Mouse (Mus musculus): ENCODE measurements around the gene Ddrgk1.

Ddrgk1 gene

DNA sequence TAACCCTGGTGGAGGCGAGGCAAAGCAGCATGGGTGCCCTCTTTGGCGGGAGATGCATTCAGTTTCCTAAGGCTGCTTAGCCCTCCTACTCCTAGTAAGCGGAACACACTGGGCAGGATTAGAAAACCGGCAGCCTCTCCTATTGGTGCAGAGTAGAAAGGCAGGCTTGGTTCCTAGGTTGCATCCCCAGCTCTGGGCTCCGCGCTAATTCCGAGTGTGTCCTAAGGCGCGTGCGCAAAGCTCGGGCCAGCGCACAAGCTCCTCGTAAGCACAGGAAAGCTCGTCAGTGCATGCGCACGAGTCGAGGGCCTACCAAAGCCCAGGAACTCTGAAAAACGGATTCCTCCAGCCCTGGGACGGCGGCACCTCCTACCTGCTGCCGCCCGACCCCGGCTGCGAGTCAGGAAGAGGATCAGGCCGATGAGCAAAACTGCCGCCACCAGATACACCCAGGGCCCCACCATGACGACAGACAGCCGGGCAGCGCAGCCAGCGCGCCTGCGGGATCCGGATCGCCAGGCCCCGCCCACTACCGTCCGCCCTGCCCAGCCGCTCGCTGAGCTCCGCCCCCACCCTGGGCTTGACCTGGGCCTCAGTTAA is at the start of gene Ddrgk1:
Gene Ddrgk1, minus strand, starts transcription at position 558 of the 600 bp plus-strand sequence.
- peak; percentile 94 for DNase-seq (ENCODE audit: low read depth, low spot score)

DNA sequence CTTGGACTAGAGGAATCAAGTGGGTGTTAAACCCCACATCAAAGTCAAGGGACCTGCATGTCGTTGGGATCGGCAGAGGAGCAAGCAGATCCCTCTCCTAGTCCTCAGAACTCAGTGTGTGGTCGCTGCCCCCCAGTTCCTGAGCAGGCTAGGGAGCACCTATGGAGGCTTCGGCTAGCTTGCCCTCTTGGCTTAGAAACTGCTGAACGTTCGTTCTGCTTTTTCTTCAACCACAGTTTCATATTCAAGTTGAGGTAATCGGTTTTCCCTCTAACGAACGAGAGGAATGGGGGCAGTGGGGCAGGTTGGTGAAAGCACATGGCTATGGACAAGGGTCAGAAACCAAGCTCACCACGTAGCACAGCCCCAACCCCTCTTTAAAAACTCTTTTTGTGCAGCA is 42.6 kb upstream of the Ddrgk1 start:
- DNase-seq (ENCODE audit: low read depth, low spot score) = no peak

DNA sequence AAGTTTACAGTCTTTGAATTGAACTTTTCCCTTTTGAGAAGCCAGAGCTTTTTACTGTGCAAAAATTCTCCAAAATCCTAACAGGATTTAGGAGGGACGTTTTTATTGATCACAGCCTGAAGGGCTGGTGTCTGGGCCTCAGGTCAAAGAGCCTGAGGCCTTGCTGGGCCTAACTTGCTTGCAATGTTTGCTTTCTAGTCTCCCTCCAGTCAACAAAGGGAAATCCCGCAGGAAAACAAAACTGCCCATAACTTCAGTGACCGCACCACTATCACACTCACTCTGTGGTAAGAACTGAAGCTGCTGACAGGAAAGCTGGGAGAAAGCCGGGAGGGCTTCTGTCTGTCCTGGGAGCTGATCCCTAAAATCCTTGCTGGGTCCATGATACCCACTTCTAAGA is 42.1 kb upstream of the Ddrgk1 start:
- DNase-seq (ENCODE audit: low read depth, low spot score) = no peak

DNA sequence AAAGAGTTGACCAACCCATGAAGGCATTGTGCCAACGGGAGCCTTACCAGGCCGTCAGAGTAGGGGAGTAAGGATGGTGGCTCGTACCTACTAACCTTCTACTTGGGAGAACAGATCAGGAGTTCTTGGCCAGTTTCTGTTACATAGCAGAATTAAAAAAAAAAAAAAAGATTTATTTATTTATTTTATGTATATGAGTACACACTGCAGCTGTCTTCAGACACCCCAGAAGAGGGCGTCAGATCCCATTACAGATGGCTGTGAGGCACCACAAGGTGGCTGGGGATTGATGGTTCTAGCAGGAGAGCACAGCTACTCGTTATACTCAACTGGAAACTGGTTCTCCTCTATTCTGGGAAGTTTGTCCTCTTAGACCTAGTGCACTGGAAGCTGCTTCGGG is 40.7 kb upstream of the Ddrgk1 start:
- DNase-seq (ENCODE audit: low read depth, low spot score) = no peak

GRCm38 (mm10) chr2:130704040-130705001 is 39.9 kb upstream of the Ddrgk1 start:
- DNase-seq (ENCODE audit: low read depth, low spot score) = no peak

- no peak for DNase-seq (ENCODE audit: low read depth, low spot score)
These were observed 33.4 kb upstream of the Ddrgk1 start for GRCm38 (mm10) chr2:130697821-130698266.

- DNase-seq (ENCODE audit: low read depth, low spot score) = peak; percentile 59
These were observed 32.8 kb upstream of the Ddrgk1 start, which contains the start of gene Slc4a11 for GRCm38 (mm10) chr2:130697153-130697810. TSS of gene Slc4a11 (minus strand) at chr2:130697519.

- DNase-seq (ENCODE audit: low read depth, low spot score) = peak; percentile 48
These were observed 32.3 kb upstream of the Ddrgk1 start for GRCm38 (mm10) chr2:130696700-130697152.

- DNase-seq (ENCODE audit: low read depth, low spot score) = no peak
These were observed 29.1 kb upstream of the Ddrgk1 start for GRCm38 (mm10) chr2:130693563-130693962.

DNA sequence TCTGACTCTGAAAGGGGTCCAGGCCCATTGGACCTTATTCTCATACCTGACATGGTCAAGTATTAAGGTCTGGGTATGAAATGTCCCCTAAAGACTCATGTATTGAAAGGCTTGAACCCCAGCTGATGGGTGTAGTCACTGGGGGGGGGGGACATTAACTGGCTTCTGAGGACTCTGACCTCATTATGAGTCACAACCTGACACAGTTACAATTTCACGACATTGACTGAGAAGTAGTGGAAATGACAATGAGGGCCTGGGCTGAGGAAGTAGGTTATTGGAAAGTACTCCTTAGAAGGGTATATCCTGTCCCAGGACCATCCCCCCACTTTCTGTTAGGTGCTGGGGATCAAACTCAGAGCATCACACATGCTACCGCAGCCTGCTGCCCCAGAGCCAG is 24.6 kb upstream of the Ddrgk1 start:
- DNase-seq (ENCODE audit: low read depth, low spot score) = no peak

DNA sequence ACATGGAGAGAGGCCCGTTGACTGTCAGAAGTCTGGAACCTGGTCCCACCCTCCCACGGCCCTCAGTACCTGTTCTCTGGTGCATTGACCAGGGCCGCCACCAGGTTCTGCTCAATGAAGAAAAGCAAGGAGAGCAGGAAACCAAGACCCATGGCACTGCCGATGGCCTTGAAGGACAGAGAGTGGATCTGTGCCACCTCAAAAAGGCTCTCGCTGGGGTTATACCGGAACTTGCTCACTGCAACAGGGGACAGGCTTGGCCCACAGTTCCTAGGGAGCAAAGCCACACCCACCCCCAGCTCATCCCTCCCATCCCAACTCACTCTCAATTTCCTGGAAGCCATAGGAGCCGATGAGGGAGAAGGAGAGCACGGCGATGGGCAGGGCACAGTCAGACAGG is 21.0 kb upstream of the Ddrgk1 start:
- no peak for DNase-seq (ENCODE audit: low read depth, low spot score)

DNA sequence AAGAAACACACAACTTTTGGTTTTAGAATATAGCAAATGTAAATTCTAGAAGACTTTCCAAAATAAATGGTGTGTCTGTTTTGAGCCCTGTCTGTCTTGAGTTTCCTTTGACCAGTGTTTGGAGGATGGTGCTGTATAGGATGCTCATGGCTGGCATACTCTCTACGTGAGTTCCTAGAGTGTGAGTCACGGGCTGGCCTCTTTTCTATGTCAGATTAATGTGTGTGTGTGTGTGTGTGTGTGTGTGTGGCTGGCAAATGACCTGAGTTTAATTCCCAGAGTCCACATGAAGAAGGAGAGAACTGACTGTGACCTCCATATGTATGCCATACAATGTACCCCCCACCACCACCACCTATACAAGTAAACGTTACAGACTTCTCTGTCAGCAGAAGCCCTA is 17.1 kb upstream of the Ddrgk1 start:
- no peak for DNase-seq (ENCODE audit: low read depth, low spot score)

GRCm38 (mm10) chr2:130679899-130680298 is 15.4 kb upstream of the Ddrgk1 start:
- DNase-seq (ENCODE audit: low read depth, low spot score) = no peak

GRCm38 (mm10) chr2:130679154-130679553 is 14.7 kb upstream of the Ddrgk1 start:
- no peak for DNase-seq (ENCODE audit: low read depth, low spot score)

GRCm38 (mm10) chr2:130677211-130677610 is 12.8 kb upstream of the Ddrgk1 start:
- no peak for DNase-seq (ENCODE audit: low read depth, low spot score)

DNA sequence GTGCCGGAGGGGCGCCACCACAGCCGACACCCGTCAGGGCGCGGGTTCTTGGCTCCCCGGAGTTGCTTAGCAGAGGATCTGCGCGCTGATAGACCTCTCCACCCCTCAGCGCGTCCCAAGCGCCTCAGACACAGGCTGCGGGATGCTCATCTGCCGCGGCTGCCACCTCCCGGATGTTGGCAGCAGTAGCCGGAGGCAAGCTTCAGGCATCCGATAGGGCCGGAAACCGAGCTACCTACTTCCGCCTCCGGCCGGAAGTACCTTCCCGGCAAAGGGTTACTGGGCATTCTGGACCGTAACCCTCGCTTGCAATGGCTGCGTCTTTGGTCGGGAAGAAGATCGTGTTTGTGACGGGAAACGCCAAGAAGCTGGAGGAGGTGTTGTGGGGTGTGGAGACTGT is 3.1 kb upstream of the Ddrgk1 start, which contains the start of gene Itpa:
Gene Itpa, plus strand, starts transcription at position 52 of the 400 bp plus-strand sequence.
- DNase-seq (ENCODE audit: low read depth, low spot score) = peak; percentile 92

DNA sequence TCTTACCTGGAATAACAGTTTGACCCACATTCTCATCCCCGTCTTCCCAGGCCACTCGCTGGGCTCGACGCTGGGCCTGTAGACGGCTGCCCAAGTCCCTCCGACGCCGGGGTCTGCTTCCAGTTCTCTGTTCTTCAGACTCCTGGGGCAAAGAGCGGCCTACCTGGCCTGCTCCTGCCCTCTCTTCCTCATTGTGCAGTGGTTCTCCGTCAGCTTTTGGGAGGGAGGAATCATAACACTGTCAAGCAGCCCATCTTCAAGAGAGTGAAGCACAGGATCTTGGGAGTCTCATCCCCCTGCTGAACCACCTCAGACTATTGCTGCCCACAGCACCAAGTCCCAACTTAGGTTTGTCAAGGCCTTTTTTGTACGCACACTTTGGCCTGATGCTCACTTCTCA is 1.1 kb downstream of the Ddrgk1 start:
- no peak for DNase-seq (ENCODE audit: low read depth, low spot score)

DNA sequence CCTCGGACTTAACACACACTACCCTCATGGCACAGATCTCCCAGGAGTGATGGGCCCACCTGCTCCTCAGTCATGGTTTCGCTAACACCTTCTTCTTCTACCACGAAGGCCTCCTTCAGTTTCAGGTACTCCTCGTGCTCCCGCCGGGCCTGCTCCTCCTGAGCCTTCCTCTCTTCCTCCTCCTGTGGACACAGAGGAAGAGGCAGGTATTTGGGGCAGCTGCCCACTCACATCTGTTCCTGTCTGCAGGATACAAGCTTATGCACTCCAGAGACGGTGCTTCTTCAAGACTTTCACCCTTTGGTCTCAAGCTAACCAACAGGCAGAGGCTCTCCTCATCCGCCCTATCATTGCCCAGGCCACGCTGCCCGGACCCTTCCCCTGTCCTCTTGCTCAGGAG is 5.9 kb downstream of the Ddrgk1 start:
- DNase-seq (ENCODE audit: low read depth, low spot score) = no peak

GRCm38 (mm10) chr2:130657541-130657940 is 6.9 kb downstream of the Ddrgk1 start:
- DNase-seq (ENCODE audit: low read depth, low spot score) = no peak

DNA sequence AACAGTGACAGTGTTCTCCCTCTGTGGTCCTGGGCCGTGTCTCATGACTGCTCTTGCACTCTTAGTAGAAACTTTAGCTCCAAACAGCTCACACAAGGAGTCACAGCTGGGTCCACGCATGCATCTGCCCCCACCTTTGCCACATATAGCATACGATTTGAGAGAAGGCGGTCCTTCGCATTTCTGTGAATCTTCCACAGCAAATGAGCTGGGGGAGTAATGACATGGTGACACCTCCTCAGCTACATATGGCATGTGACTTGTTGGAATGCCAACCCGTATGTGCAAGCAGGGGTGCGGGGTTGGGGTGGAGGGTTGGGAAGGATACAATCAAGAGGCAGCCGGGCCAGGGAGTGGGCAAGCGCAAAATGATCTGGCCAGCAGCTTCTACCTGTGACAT is 7.9 kb downstream of the Ddrgk1 start:
- DNase-seq (ENCODE audit: low read depth, low spot score) = no peak

DNA sequence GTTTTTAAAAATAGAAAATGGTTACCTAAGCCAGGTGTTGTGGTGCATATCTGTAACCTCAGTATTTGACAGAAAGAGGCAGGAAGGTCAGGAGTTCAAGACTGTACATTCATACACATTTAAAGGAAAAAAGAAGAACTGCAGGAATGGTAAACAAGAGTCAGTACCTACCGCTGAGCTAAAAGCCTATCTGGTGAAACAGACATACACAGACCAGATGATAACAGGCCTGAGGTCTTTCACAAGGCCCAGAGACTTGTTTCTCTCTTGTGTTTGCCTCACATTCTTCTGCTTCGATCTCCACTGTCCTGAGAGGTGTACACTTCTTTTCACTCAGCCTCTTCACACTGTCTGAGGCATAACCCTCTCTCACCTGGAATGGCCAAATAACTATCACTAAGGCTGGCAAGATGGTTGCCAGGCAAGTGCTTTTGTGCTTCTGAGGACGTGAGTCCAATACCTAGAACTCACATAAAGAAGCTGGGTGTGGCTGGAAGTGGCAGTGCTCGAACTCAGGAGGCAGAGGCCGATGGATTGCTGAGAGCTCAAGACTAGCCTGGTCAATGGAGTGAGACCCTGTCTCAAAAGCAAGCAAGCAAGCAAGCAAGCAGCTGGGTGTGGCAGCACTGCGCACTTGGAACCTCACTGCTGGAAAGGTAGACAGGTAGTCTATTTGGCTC is 8.7 kb downstream of the Ddrgk1 start:
- DNase-seq (ENCODE audit: low read depth, low spot score) = no peak

DNA sequence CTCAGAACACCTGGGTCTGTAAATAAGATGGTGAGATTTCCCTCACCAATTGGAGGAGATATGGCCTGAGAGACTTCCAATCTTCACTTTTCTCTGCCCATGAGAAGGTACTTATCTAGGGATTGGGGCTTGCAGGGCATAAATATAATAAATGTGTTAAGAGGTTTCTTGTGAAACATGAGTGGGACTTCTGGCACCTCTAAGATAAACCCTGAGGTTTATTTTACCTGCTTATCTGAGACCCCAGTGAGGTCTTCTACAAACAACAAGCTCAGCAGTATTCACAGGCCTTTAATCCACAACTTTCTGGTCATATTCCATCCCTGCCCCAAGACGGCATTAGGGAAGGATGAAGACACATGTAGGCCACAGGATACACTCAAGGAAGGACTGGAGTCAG is 10.7 kb downstream of the Ddrgk1 start:
- no peak for DNase-seq (ENCODE audit: low read depth, low spot score)

Measured in CD4-positive, CD25-positive, alpha-beta regulatory T cell, adult 2 months (primary cell).